ENCODE assay signal across 9 mouse cellular contexts in the genomic region with DNA sequence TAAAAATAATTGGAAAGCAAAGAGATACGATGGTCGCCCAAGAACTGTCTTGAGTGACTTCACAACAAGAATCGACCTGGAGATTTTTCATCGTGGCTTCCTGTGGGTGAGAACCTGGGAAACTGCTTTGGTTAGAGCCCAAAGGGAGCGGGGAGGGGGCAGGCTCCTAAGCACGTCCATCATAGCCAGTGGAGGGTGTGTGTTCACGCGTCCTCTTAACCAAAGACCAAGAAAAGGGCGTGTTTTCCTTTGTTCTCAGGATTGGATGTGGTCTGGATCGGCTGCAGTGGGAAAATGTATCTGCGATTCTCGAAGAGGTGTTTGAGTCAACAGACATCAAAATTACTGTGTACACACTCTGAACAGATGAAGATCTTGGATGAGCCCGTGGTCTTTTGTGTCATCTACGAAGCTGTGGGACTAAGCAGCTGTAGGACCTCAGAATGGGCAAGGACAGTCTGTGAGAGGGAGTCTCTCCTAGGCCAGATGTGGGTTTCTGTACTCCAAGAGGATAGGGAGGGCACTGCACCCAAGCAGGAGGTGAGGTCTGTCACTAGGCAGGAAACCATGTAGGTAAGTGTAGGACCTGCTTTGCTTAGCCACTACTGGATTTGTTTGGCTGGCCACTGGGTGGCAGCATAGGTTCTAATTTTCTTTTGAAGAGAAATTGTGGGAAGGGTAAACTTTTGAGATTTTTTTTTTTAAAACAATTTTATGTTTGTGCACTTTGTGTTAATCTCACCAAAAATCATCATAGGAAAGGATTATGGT. TPM values are rescaled to one million over a fixed set of nuclear protein-coding genes. Genes with fewer than 3 reads are reported as not detected.
A peak's percentile ranks its signal among the peaks of the same experiment; 100 is the strongest.
DNase-seq lines count a peak whose midpoint lies in the region; ATAC-seq lines count a peak whose summit lies in the region.
"Had no signal": no experiment of that assay in that cellular context is flagged by ENCODE, and none has a peak within 500 bp of the region (broad histone marks: within the 10 kb centered on the region; RNA-seq: fewer than 3 reads in every experiment).

No protein-coding gene starts in this region.

- H3K4me3 ChIP-seq in forebrain, embryonic 14.5 days (ENCODE audit: low read depth, low read length) = no peak overlapping the region
- H3K4me3 ChIP-seq in limb, embryonic 10.5 days = no peak overlapping the region
- no peak overlapping the region for H3K4me3 ChIP-seq in midbrain, embryonic 11.5 days (ENCODE audit: low read depth, low read length)

- H3K4me2 ChIP-seq in forebrain, embryonic 14.5 days (ENCODE audit: low read length) = no peak overlapping the region
- H3K4me2 ChIP-seq in midbrain, embryonic 11.5 days = no peak overlapping the region

- WGBS in forebrain, embryonic 14.5 days = 90% methylated on average over 14 of the region's 14 CpGs
- 93% methylated on average over 14 of the region's 14 CpGs for WGBS in limb, embryonic 10.5 days
- WGBS in midbrain, embryonic 11.5 days = 91% methylated on average over 14 of the region's 14 CpGs

- H3K27ac ChIP-seq in forebrain, embryonic 14.5 days (ENCODE audit: low read depth, low read length) = no peak overlapping the region
- no peak overlapping the region for H3K27ac ChIP-seq in limb, embryonic 10.5 days
- no peak overlapping the region for H3K27ac ChIP-seq in midbrain, embryonic 11.5 days (ENCODE audit: low read depth, low read length)
- H3K27ac ChIP-seq: macrophage had no signal

- ATAC-seq in forebrain, embryonic 14.5 days = peak; percentile 74
- ATAC-seq in inflammation-experienced regulatory T-cells, adult 6 months = peak; percentile 90
- ATAC-seq in midbrain, embryonic 11.5 days (ENCODE audit: low FRiP score) = peak; percentile 69; the same call in 1 of the 2 replicates

- intact Hi-C loops in gastrocnemius, postnatal 14 days (cut with DNase I; ENCODE audit: low total_unique reads) = loop anchor here (2.0 kb wide), 1 partner anchor 184 kb away; no protein-coding TSS in a partner anchor

- H3K4me1 ChIP-seq in forebrain, embryonic 14.5 days (ENCODE audit: control insufficient read depth, insufficient read depth, low read length) = peaks cover under 1% of the 10 kb centered on the region; the same call in 1 of the 2 replicates
- 0 out of 2 replicates have a peak, but pooled peaks cover 4% of the 10 kb centered on the region for H3K4me1 ChIP-seq in limb, embryonic 10.5 days
- H3K4me1 ChIP-seq in midbrain, embryonic 11.5 days (ENCODE audit: control insufficient read depth, insufficient read depth, low read length) = peaks cover under 1% of the 10 kb centered on the region; the same call in 1 of the 2 replicates

- no peaks in the 10 kb centered on the region for H3K27me3 ChIP-seq in forebrain, embryonic 14.5 days (replicated peaks; ENCODE audit: control insufficient read depth, insufficient read depth, low read length)
- H3K27me3 ChIP-seq in limb, embryonic 10.5 days (ENCODE audit: low read depth, poor library complexity, severe bottlenecking) = no peaks in the 10 kb centered on the region
- no peaks in the 10 kb centered on the region for H3K27me3 ChIP-seq in midbrain, embryonic 11.5 days (ENCODE audit: control insufficient read depth, insufficient read depth, low read length)
- no peaks in the 10 kb centered on the region for H3K27me3 ChIP-seq in splenic B cell, adult 2 months (ENCODE audit: control insufficient read depth, insufficient read depth, low read length, poor library complexity, severe bottlenecking)

- H3K9ac ChIP-seq in forebrain, embryonic 14.5 days (ENCODE audit: low read length) = no peak overlapping the region
- no peak overlapping the region for H3K9ac ChIP-seq in midbrain, embryonic 11.5 days (ENCODE audit: low read length)

- no peaks in the 10 kb centered on the region for H3K9me3 ChIP-seq in forebrain, embryonic 14.5 days (replicated peaks; ENCODE audit: control insufficient read depth, low read length)
- no peaks in the 10 kb centered on the region for H3K9me3 ChIP-seq in limb, embryonic 10.5 days (replicated peaks)
- no peaks in the 10 kb centered on the region for H3K9me3 ChIP-seq in midbrain, embryonic 11.5 days (ENCODE audit: control insufficient read depth, low read length)

- peak; percentile 50 for DNase-seq in gastrocnemius, postnatal 14 days
- no peak for DNase-seq in gastrocnemius, adult 18-20 months (ENCODE audit: low spot score)
- DNase-seq in adrenal gland, postnatal 36 days = peak; percentile 40 to 65
- peak; percentile 86 for DNase-seq in forebrain, embryonic 14.5 days (ENCODE audit: low spot score)
- DNase-seq in limb, embryonic 10.5 days (ENCODE audit: low spot score) = peak; percentile 63
- no peak for DNase-seq in midbrain, embryonic 11.5 days (ENCODE audit: low spot score, missing footprints)
- peak; percentile 79 for DNase-seq in splenic B cell, adult 2 months (ENCODE audit: low read depth, low spot score)

- H3K36me3 ChIP-seq in forebrain, embryonic 14.5 days (ENCODE audit: control insufficient read depth, insufficient read depth, low read length) = peaks cover 48% of the 10 kb centered on the region
- H3K36me3 ChIP-seq in limb, embryonic 10.5 days = peaks cover 75% of the 10 kb centered on the region
- peaks cover 4% of the 10 kb centered on the region; the same call in 1 of the 2 replicates for H3K36me3 ChIP-seq in midbrain, embryonic 11.5 days (ENCODE audit: control insufficient read depth, insufficient read depth, low read length)
- peaks cover 19% of the 10 kb centered on the region for H3K36me3 ChIP-seq in splenic B cell, adult 2 months (ENCODE audit: control insufficient read depth, insufficient read depth, low read length, poor library complexity, severe bottlenecking)

RNA-seq across cellular contexts. Expression of gene Oard1, which starts 6.8 kb away (rescaled TPM):
- total RNA-seq in gastrocnemius, postnatal 14 days (2021) = 1 to 10 TPM; 7.4 to 8.3 TPM
- 10 to 100 TPM; 12.3 to 17.4 TPM for total RNA-seq in gastrocnemius, adult 18-20 months (2021)
- 10 to 100 TPM; 14.0 to 23.8 TPM for total RNA-seq in adrenal gland, postnatal 36 days (2021)
- polyA plus RNA-seq in forebrain, embryonic 14.5 days (2014; fragmentation: Nextera tagmentation; extraction: Ambion mirVana) = 59.2 and 73.6 TPM in 2 replicates
- 100 to 1,000 TPM in 1 of 3 experiments, 10 to 100 TPM in 2; 85.8 to 107 (median 94.9) TPM for polyA plus RNA-seq in inflammation-experienced regulatory T-cells, adult 6 months (2017; shearing (Covaris generic))
- 75.0 and 80.3 TPM in 2 replicates for polyA plus RNA-seq in limb, embryonic 10.5 days (2016; fragmentation: Nextera tagmentation; extraction: Ambion mirVana)
- 95.9 and 101 TPM in 2 replicates for polyA plus RNA-seq in midbrain, embryonic 11.5 days (2014; fragmentation: Nextera tagmentation; extraction: Ambion mirVana)

RNA-seq across cellular contexts. Expression of gene Nfya, which starts 6.9 kb away (rescaled TPM):
- total RNA-seq in gastrocnemius, postnatal 14 days (2021) = 1 to 10 TPM; 9.1 to 9.3 TPM
- 1 to 10 TPM; 5.4 to 7.3 TPM for total RNA-seq in gastrocnemius, adult 18-20 months (2021)
- total RNA-seq in adrenal gland, postnatal 36 days (2021) = 10 to 100 TPM; 31.0 to 39.9 TPM
- polyA plus RNA-seq in forebrain, embryonic 14.5 days (2014; fragmentation: Nextera tagmentation; extraction: Ambion mirVana) = 20.7 and 23.2 TPM in 2 replicates
- polyA plus RNA-seq in inflammation-experienced regulatory T-cells, adult 6 months (2017; shearing (Covaris generic)) = 10 to 100 TPM in 2 of 3 experiments, 1 to 10 TPM in 1; 9.9 to 12.1 (median 11.2) TPM
- 21.9 and 26.4 TPM in 2 replicates for polyA plus RNA-seq in limb, embryonic 10.5 days (2016; fragmentation: Nextera tagmentation; extraction: Ambion mirVana)
- polyA plus RNA-seq in midbrain, embryonic 11.5 days (2014; fragmentation: Nextera tagmentation; extraction: Ambion mirVana) = 18.4 and 19.4 TPM in 2 replicates

RNA-seq across cellular contexts. Expression of gene Apobec2, which starts 16.1 kb away (rescaled TPM):
- total RNA-seq in gastrocnemius, postnatal 14 days (2021) = 100 to 1,000 TPM; 589 to 629 TPM
- 100 to 1,000 TPM; 411 to 558 TPM for total RNA-seq in gastrocnemius, adult 18-20 months (2021)
- total RNA-seq in adrenal gland, postnatal 36 days (2021) = 1 to 10 TPM; 1.3 to 1.9 TPM
- polyA plus RNA-seq in forebrain, embryonic 14.5 days (2014; fragmentation: Nextera tagmentation; extraction: Ambion mirVana) = 0.24 and 0.46 TPM in 2 replicates
- 1 to 10 TPM; 1.8 to 5.7 (median 2.2) TPM for polyA plus RNA-seq in inflammation-experienced regulatory T-cells, adult 6 months (2017; shearing (Covaris generic))
- 0.92 and 1.2 TPM in 2 replicates for polyA plus RNA-seq in limb, embryonic 10.5 days (2016; fragmentation: Nextera tagmentation; extraction: Ambion mirVana)
- 1.0 and 1.3 TPM in 2 replicates for polyA plus RNA-seq in midbrain, embryonic 11.5 days (2014; fragmentation: Nextera tagmentation; extraction: Ambion mirVana)
- polyA plus RNA-seq: macrophage had no signal

RNA-seq across cellular contexts. Expression of gene Tspo2, which starts 34.7 kb away (rescaled TPM):
- total RNA-seq in gastrocnemius, postnatal 14 days (2021) = under 1 TPM; 0.44 to 0.72 TPM
- total RNA-seq in gastrocnemius, adult 18-20 months (2021) = not detected
- total RNA-seq in adrenal gland, postnatal 36 days (2021) = not detected
- 1.6 and 2.6 TPM in 2 replicates for polyA plus RNA-seq in forebrain, embryonic 14.5 days (2014; fragmentation: Nextera tagmentation; extraction: Ambion mirVana)
- not detected for polyA plus RNA-seq in inflammation-experienced regulatory T-cells, adult 6 months (2017; shearing (Covaris generic))
- not detected in 2 replicates for polyA plus RNA-seq in limb, embryonic 10.5 days (2016; fragmentation: Nextera tagmentation; extraction: Ambion mirVana)
- polyA plus RNA-seq in midbrain, embryonic 11.5 days (2014; fragmentation: Nextera tagmentation; extraction: Ambion mirVana) = 0.36 and 0.61 TPM in 2 replicates
- polyA plus RNA-seq: macrophage had no signal

RNA-seq across cellular contexts. Expression of gene Unc5cl, which starts 38.1 kb away (rescaled TPM):
- total RNA-seq in gastrocnemius, postnatal 14 days (2021) = not detected
- total RNA-seq in gastrocnemius, adult 18-20 months (2021) = not detected
- not detected for total RNA-seq in adrenal gland, postnatal 36 days (2021)
- polyA plus RNA-seq in forebrain, embryonic 14.5 days (2014; fragmentation: Nextera tagmentation; extraction: Ambion mirVana) = 0.17 and 0.50 TPM in 2 replicates
- 10 to 100 TPM; 16.0 to 23.9 (median 16.7) TPM for polyA plus RNA-seq in inflammation-experienced regulatory T-cells, adult 6 months (2017; shearing (Covaris generic))
- 0.06 and 0.13 TPM in 2 replicates for polyA plus RNA-seq in limb, embryonic 10.5 days (2016; fragmentation: Nextera tagmentation; extraction: Ambion mirVana)
- 0.22 TPM in 1 of 2 replicates, not detected in the other for polyA plus RNA-seq in midbrain, embryonic 11.5 days (2014; fragmentation: Nextera tagmentation; extraction: Ambion mirVana)
- polyA plus RNA-seq: macrophage had no signal

Comparison
In these comparisons a context has a peak if more than half of its experiments do, and no peak if none do; other contexts are left out.
1. DNase-seq: peak in gastrocnemius, postnatal 14 days (single experiment), adrenal gland, postnatal 36 days (2 of 2), forebrain, embryonic 14.5 days (single experiment), limb, embryonic 10.5 days (single experiment) and splenic B cell, adult 2 months (single experiment); none in gastrocnemius, adult 18-20 months (single experiment) and midbrain, embryonic 11.5 days (single experiment).
2. Peak in every context shown above with its lines, with median percentiles within 50 percentile points of each other: ATAC-seq.